Mouse (Mus musculus) forebrain, embryonic 14.5 days (tissue): ENCODE measurements at regions not wholly inside any gene's neighbourhood (a gene's known extent, or its start where the extent isn't known, plus 50 kb on each side); places are given as distances from the start of the nearest gene placed in this dataset.
A peak's percentile ranks its signal among the peaks of the same experiment; 100 is the strongest.

ENCODE experiments used
- ATAC-seq: fragments of 200-750 bp; cut with Nextera tagmentation; 2 replicates; pipeline ENCODE4 v1.8.0; 2017; ENCODE audit warnings: mild to moderate bottlenecking, moderate library complexity
- DNase-seq: peaks from one replicate; pipeline ENCODE4 v3.0.0-alpha.2; 2015; ENCODE audit warnings: low spot score
- H3K27ac ChIP-seq: fragments of 300-500 bp; sonication (generic); 2 replicates; pipeline ENCODE4 v1.5.1; 2014; ENCODE audit warnings: low read depth, mild to moderate bottlenecking, control low read depth, low read length, moderate library complexity
- H3K27me3 ChIP-seq: fragments of 300-500 bp; sonication (generic); replicated peaks from 2 replicates; pipeline ENCODE4 v1.6.1; 2014; ENCODE audit warnings: low read length, control low read depth, mixed read lengths; ENCODE audit not compliant: control insufficient read depth, insufficient read depth
- H3K36me3 ChIP-seq: fragments of 300-500 bp; sonication (generic); 2 replicates; pipeline ENCODE4 v1.6.1; 2014; ENCODE audit warnings: low read length, control low read depth; ENCODE audit not compliant: control insufficient read depth, insufficient read depth
- H3K4me1 ChIP-seq: fragments of 300-500 bp; sonication (generic); 2 replicates; pipeline ENCODE4 v1.6.1; 2014; ENCODE audit warnings: antibody characterized with exemption, low read length, control low read depth; ENCODE audit not compliant: control insufficient read depth, insufficient read depth
- H3K4me2 ChIP-seq: fragments of 300-500 bp; sonication (generic); 2 replicates; pipeline ENCODE4 v1.6.1; 2014; ENCODE audit warnings: mild to moderate bottlenecking, control low read depth, low read length
- H3K4me3 ChIP-seq: fragments of 300-500 bp; sonication (generic); 2 replicates; pipeline ENCODE4 v1.5.1; 2014; ENCODE audit warnings: low read depth, low read length, control low read depth
- H3K9ac ChIP-seq: fragments of 300-500 bp; sonication (generic); 2 replicates; pipeline ENCODE4 v1.6.1; 2014; ENCODE audit warnings: mild to moderate bottlenecking, low read length, control low read depth, moderate library complexity
- H3K9me3 ChIP-seq: fragments of 300-500 bp; sonication (generic); replicated peaks from 2 replicates; pipeline ENCODE4 v1.6.1; 2016; ENCODE audit warnings: low read length, control low read depth, mixed read lengths; ENCODE audit not compliant: control insufficient read depth
- WGBS: fragments of 180-500 bp; shearing (Covaris S2); extraction: QIAGEN DNeasy Blood & Tissue Kit; methylation state at CpG from one replicate; pipeline ENCODE4 v1.1.7; 2014; 5-methylcytosine and 5-hydroxymethylcytosine counted together

GRCm38 (mm10) chr10:37319746-37320430 lies 181.2 kb upstream of the Marcks start:
- WGBS = 93% methylated on average over 8 of the region's 8 CpGs
- no peaks in the 10 kb centered on the region for H3K27me3 ChIP-seq
- H3K4me2 ChIP-seq = no peak overlapping the region
- H3K9ac ChIP-seq = no peak overlapping the region
- no peak overlapping the region for H3K4me3 ChIP-seq
- H3K36me3 ChIP-seq = no peaks in the 10 kb centered on the region
- DNase-seq (no peak), ATAC-seq (no peak)
- no peak overlapping the region for H3K27ac ChIP-seq
- H3K9me3 ChIP-seq = no peaks in the 10 kb centered on the region
- peaks cover 2% of the 10 kb centered on the region; the same call in 1 of the 2 replicates for H3K4me1 ChIP-seq

DNA sequence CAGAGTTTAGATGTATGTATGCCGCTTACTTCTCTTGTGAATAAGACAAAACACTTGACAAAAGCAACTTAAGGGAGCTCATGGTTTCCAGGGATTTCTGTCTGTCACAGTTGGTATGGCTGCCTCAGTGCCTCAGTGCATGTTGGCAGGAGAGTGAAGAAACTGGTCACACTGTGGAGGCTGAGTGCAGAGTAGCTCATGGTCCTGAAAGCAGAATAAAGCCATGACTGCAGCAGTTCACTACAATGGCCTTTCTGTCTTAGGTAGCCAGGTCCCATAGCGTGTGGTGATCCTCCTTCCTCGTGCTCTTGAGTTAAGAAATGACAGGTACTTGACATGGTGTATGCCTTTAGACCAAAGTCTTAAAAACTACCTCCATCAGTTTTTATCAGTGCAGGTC lies 178.0 kb upstream of the Marcks start:
- WGBS = 88% methylated on average over 3 of the region's 3 CpGs
- no peak overlapping the region for H3K4me3 ChIP-seq
- peaks cover 6% of the 10 kb centered on the region; the same call in 1 of the 2 replicates for H3K4me1 ChIP-seq
- DNase-seq (no peak), ATAC-seq (no peak)
- no peaks in the 10 kb centered on the region for H3K9me3 ChIP-seq
- no peaks in the 10 kb centered on the region for H3K36me3 ChIP-seq
- H3K9ac ChIP-seq = no peak overlapping the region
- H3K27me3 ChIP-seq = no peaks in the 10 kb centered on the region
- no peak overlapping the region for H3K27ac ChIP-seq
- H3K4me2 ChIP-seq = no peak overlapping the region

- Histone ChIP-seq H3K27ac (no peak overlapping the region), H3K4me2 (no peak overlapping the region), H3K9me3 (no peaks in the 10 kb centered on the region), H3K4me1 (peaks cover 6% of the 10 kb centered on the region; the same call in 1 of the 2 replicates), H3K36me3 (no peaks in the 10 kb centered on the region), H3K9ac (no peak overlapping the region), H3K4me3 (no peak overlapping the region), H3K27me3 (no peaks in the 10 kb centered on the region)
- 100% methylated on average over 1 of the region's 1 CpGs for WGBS
- no peak for DNase-seq
- ATAC-seq = no peak
These were observed 177.1 kb upstream of the Marcks start for GRCm38 (mm10) chr10:37315804-37316203.

DNA sequence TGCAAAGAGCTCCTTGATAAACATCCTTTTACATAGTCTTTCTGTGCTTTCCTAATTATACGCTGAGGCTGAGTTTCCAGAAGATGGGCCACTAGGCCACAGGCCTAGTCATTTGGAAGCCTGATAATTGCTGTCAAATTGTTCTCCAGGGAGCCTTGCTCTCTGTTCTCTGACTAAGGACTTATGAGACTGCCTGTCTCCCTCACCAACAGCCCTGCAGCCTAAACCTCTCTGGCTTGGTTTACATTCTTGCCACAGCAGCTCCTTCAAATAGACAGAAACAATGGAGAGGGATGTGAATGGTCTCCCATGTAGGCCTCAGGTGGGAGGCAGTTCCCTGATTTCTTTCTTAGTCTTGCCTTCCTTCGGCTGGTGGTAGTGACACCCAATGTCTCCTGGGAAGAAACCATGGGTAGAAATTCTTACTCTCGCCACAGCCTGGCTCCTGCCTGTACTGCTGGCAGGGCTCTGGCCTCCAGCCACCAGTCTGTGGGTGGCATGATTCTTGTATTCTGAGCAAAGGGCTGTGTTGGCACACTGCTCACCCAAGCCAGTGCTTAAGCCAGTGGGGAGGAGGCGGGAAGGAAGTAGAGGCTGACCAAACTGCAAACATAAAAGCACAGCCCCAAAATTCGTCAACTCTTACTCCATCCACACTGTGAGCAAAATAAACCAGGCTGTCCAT lies 176.2 kb upstream of the Marcks start:
- H3K9ac ChIP-seq = no peak overlapping the region
- no peaks in the 10 kb centered on the region for H3K9me3 ChIP-seq
- H3K4me2 ChIP-seq = no peak overlapping the region
- peaks cover 6% of the 10 kb centered on the region; the same call in 1 of the 2 replicates for H3K4me1 ChIP-seq
- no peaks in the 10 kb centered on the region for H3K36me3 ChIP-seq
- ATAC-seq (peak; percentile 92), DNase-seq (peak; percentile 78)
- H3K4me3 ChIP-seq = no peak overlapping the region
- no peaks in the 10 kb centered on the region for H3K27me3 ChIP-seq
- H3K27ac ChIP-seq = no peak overlapping the region
- WGBS = 41% methylated on average over 5 of the region's 5 CpGs

- H3K9ac ChIP-seq = no peak overlapping the region
- no peak overlapping the region for H3K4me2 ChIP-seq
- H3K4me3 ChIP-seq = no peak overlapping the region
- no peaks in the 10 kb centered on the region for H3K9me3 ChIP-seq
- no peaks in the 10 kb centered on the region for H3K27me3 ChIP-seq
- DNase-seq = no peak
- H3K27ac ChIP-seq = no peak overlapping the region
- no peak for ATAC-seq
- H3K36me3 ChIP-seq = no peaks in the 10 kb centered on the region
- peaks cover 6% of the 10 kb centered on the region; the same call in 1 of the 2 replicates for H3K4me1 ChIP-seq
These were observed 174.7 kb upstream of the Marcks start for GRCm38 (mm10) chr10:37313461-37313860.

GRCm38 (mm10) chr10:37310266-37310945 lies 171.7 kb upstream of the Marcks start:
- Histone ChIP-seq H3K27me3 (no peaks in the 10 kb centered on the region), H3K36me3 (no peaks in the 10 kb centered on the region), H3K9ac (no peak overlapping the region), H3K9me3 (no peaks in the 10 kb centered on the region), H3K27ac (no peak overlapping the region), H3K4me2 (no peak overlapping the region), H3K4me3 (no peak overlapping the region), H3K4me1 (peaks cover 6% of the 10 kb centered on the region; the same call in 1 of the 2 replicates)
- 90% methylated on average over 2 of the region's 2 CpGs for WGBS
- ATAC-seq (no peak), DNase-seq (no peak)

GRCm38 (mm10) chr10:37304656-37305055 lies 165.9 kb upstream of the Marcks start:
- WGBS = 53% methylated on average over 2 of the region's 2 CpGs
- Histone ChIP-seq H3K36me3 (no peaks in the 10 kb centered on the region), H3K4me2 (no peak overlapping the region), H3K27me3 (no peaks in the 10 kb centered on the region), H3K9me3 (no peaks in the 10 kb centered on the region), H3K4me3 (no peak overlapping the region), H3K9ac (no peak overlapping the region), H3K4me1 (no peaks in the 10 kb centered on the region), H3K27ac (no peak overlapping the region)
- ATAC-seq (no peak), DNase-seq (no peak)

DNA sequence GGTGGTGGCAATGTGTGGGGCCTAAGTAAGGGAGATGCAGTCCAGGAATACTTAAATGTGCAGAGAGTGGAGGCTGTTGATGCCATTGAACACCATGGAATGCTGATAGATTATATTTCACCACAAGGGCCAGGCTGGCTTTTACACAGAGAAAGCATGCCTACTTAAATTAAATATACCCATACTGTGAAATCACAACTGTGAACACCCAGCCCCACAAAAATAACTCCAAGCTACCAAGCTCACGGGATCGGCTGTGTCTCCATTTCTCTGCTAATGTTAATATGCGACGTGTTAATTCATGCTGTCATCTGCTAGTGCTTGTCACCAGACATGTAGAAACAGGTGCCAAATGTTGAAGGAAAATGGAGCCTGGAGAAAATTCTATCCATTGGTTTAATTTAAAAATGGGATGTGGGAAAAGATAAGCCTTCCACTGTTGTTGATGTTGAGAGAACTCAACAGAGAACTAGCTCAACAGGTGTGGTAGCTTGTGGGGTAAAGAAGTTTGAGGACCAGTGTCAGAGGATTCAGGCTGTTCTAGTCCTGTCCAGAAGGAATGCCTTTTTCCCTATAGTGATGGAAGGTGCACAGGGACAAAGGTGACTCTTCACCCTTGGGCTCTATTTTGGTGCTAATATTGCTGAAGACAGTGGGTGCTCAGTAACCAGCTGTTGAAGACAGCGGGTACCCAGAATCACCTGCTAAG lies 161.6 kb upstream of the Marcks start:
- Histone ChIP-seq H3K27me3 (no peaks in the 10 kb centered on the region), H3K4me3 (no peak overlapping the region), H3K4me2 (no peak overlapping the region), H3K9me3 (no peaks in the 10 kb centered on the region), H3K9ac (no peak overlapping the region), H3K27ac (no peak overlapping the region), H3K4me1 (no peaks in the 10 kb centered on the region), H3K36me3 (no peaks in the 10 kb centered on the region)
- 76% methylated on average over 5 of the region's 5 CpGs for WGBS
- DNase-seq (peak; percentile 70), ATAC-seq (peak; percentile 61; the same call in 1 of the 2 replicates)
